Mouse (Mus musculus): ENCODE results near the gene Ntm.

The Ntm gene

DNA sequence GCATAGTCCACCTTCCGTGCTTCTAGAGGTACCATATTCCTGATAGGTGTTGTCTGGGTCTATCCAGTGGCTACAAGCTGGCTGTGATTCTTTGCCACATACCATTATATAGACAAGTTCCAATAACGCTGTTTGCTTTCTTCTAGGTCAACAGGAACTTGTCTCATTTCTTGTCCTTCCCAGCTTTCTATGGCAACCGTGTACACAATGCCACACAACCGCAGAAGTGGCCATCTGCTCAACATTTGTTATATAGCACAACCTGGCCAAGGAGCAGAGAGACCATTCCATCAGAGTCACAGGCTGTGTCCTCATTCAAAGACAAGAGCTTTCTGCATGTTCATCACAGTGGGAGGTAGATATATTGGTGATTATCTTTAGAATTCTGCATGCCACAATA, 404.0 kb downstream of the Ntm start:
- peak; percentile 68 for DNase-seq

GRCm38 (mm10) chr9:29550582-29550981, 412.4 kb downstream of the Ntm start:
- peak; percentile 97 for DNase-seq

GRCm38 (mm10) chr9:29550107-29550506, 412.8 kb downstream of the Ntm start:
- DNase-seq: peak; percentile 51

DNA sequence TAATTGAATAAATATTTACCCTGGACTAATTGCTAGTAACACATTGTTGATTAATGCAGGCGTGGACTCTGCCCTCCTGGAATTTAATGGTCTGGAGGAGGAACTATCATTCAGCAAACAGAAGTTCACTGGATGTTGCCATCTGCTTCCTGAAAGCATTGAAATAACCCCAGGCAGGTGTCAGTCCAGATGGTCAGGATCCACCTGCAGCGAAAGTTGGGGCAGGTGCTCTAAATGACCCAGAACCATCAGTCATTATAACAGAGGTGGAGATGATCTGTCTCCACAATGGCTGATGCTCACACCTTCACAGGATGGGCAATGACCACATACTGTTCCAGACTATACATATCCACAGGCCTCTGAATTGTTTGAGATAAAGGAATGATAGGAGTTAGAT, 426.5 kb downstream of the Ntm start:
- DNase-seq: no peak

- DNase-seq: no peak
Measured at GRCm38 (mm10) chr9:29534773-29535172, 428.2 kb downstream of the Ntm start.

- DNase-seq: no peak
Measured at GRCm38 (mm10) chr9:29534304-29534703, 428.6 kb downstream of the Ntm start.

DNA sequence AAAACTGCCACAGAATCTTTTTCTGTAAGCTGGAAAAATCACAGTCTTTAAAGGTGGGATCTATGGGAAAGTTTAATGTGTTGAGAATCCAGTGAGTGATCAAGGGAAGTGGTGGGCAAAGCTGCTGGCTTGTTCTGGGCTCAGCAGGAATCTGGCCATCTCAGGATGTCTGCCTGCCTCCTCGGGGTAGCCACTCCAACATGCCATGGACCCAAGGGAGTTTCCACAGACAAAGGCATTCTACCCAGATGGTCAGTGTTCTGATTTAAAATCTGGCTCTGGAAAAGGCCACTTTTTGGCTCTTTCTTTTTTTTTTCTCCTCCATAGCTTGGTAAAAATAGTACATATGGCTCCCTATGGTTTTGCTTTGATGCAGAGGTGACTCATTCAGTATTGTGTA, 429.4 kb downstream of the Ntm start:
- DNase-seq: no peak

DNA sequence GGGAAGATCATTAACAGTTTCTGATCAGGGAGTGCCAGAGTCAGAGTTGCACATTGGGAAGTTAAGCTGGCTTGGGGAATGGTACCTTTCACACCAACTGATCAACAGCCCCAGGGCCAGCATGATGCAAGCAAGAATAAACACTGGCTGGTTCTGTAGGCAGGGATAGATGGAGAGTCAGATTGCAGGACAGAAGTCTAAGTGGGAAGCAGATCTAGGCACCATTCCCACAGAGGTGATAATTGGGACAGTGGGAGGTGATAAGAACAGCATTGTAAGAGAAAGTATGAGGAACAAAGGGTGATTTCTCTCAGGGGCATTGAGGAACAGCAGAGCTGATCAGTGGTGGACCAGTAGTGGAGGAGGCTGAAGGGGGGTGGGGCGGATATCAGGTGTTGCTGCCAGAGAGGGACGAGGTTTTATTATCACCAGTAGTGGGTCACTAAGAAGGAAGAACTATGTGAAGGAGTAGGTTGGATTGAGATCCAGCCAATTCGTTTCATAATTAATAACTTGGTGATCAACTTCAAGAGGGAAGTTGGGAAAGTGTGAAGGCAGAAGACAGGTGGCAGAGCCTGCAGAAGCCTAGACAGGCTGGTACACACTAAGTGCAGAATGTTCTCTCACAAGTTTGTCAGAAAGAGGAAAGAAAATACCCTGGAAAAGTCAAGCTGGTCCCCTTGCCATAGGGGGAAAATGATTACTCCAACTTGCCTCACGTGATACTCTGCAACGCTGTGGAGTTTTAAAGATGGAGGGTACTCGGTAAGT, 431.6 kb downstream of the Ntm start:
- DNase-seq: no peak

GRCm38 (mm10) chr9:29524109-29524508, 438.8 kb downstream of the Ntm start:
- DNase-seq: peak; percentile 59

DNA sequence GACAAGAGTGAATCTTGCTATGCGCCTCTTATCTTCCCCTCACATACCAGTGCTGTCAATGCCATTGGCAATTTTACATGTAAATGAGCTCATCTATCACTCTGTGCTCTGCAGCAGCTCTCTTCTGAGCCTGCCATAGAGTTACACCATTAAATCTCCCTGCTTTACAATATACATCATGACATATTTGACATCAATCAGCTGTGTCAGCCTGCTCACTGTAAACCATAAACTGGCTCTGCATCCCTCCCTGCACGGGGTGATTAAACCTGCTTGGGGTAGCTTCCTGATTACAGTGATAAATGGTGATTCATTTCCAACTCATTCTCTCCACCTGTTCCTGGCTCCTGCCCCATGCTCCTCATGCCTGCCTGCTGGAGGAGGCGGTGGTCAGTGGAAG, 439.7 kb downstream of the Ntm start:
- peak; percentile 74 for DNase-seq

- DNase-seq: no peak
Measured at GRCm38 (mm10) chr9:29519181-29519580, 443.8 kb downstream of the Ntm start.

DNA sequence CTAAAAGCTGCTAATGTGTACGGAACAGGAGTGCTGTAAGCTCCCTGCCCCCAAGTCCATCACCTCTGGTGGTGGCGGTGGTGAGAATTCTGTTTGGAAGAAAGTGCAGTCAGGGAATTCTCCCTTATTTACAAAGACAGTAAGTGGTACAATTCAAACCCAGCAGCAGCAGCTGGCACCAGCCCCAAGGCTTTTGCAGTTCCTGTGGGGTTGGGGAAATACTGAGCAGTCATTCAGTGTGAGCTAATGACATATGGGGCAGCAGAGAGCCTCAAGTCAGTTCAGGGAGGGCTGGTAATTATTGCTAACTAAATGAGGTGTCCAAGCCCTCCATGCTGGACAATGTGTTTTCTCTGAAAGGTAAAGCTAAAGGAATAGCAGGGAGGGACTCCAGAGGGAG, 446.3 kb downstream of the Ntm start:
- DNase-seq: no peak

DNA sequence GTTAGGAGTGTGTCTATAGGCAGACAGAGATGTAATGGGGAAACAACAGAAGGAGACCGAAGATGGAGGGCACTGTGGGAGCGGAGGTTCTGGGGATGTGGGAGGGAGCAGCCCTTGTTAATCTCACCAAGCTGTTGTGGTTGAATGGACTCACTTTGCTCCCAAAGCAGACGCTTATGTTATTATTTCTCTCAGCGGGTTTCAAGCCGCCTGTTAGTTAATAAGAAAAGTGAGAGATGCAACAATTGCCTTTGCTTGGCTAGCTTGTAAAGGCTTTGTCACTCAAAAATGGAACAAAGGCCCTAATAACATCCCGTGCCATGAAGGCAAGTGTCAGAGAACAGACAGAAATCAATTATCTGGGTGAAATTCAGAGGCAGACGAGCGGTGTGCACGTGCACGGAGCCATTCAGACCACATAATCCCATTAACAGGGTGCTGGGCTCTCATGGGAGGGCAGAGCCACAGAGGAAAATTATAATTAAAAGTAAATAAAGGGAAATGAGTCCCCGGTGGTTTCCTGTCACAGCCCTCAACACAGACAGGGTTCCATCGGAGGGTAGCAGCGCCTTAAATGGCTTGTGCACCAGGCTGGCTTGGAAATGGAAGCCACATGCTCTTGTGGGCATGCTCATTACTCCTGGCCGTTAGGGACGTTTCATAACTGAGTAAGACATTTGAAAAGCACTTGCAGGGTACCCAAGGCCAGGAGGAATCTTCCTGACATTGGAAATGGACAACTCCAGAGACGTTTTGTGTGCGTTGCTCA, 448.2 kb downstream of the Ntm start:
- no peak for DNase-seq

DNA sequence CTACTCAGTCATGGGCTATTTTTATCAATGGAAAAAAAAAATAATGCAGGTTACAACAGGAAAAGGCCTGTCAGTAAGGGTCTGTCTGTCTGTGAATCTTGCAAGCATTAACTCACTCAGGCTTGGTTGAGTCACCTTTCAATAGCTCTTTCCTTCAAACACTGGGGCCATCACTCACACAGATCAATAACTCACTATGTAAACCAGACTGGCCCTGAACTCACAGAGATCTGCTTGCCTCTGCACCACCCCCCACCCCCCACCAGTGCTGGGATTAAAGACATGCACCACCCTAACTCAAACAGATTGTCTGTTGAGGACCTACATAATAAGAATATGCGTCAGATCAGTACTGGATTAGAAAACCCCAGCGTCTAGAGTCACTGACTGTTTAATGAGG, 466.9 kb downstream of the Ntm start:
- DNase-seq: no peak

DNA sequence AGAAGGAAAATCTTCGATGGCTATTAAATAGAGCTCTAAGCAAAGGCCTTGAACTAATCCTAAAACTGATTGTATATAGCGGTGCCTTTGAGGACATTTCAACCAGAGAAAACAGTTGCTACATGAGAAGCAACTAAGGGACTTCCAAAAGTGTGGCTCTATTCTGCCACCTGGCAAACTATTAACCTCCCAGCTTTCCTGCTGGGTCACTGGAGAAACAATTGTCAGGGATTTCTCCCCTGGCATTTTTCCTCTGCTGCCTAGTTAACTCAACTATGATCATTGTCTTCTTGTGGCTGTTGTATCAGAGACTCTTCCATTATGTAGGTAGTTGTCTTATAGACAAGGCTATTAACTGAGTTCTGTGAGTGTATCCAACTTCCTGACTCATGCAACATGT, 480.7 kb downstream of the Ntm start:
- peak; percentile 25 for DNase-seq

GRCm38 (mm10) chr9:29479051-29479450, 483.9 kb downstream of the Ntm start:
- no peak for DNase-seq

DNA sequence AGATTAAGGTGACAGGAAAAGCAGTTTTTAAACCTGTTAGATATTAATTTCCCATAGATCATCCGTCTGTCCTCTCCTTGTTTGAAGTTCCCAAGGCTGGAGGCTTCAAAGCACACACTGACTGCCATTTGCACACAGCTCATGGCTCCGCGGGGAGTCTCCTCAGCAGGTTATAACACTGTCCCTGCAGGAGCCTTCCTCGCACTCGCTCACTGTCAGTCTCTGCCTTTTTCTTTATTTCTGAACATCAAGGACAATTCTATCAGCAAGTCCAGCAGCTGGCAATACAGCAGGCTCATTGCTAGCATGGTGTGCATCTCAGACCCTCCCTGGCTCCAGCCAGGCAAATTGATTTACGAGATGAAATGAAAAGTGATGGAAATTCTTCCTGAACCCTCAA, 485.7 kb downstream of the Ntm start:
- no peak for DNase-seq

GRCm38 (mm10) chr9:29473418-29473817, 489.5 kb downstream of the Ntm start:
- DNase-seq: no peak

- DNase-seq: no peak
Measured at GRCm38 (mm10) chr9:29472226-29472625, 490.7 kb downstream of the Ntm start.

DNA sequence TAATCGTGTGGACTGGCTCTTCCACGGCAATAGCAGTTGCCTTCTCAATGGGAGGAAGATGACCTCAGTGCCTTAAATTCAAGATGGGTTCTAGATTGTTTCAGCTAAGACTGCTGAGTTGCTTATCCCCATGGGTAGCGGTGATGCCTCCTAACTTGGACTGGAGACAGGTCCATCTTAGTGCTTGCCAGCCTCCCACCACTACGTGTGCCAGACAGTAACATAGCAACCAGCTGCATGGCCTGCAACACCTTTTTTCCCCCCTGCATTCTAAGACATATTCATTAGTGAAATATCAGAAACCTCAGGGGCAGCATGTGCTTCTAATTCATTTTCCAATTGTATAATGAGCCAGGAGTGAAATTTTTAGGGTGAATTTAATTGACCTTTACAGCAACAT, 498.2 kb downstream of the Ntm start:
- DNase-seq: no peak

- no peak for DNase-seq
Measured at GRCm38 (mm10) chr9:29462970-29463593, 499.9 kb downstream of the Ntm start.

- peak; percentile 80 for DNase-seq
Measured at GRCm38 (mm10) chr9:29457976-29458572, 504.9 kb downstream of the Ntm start.

DNA sequence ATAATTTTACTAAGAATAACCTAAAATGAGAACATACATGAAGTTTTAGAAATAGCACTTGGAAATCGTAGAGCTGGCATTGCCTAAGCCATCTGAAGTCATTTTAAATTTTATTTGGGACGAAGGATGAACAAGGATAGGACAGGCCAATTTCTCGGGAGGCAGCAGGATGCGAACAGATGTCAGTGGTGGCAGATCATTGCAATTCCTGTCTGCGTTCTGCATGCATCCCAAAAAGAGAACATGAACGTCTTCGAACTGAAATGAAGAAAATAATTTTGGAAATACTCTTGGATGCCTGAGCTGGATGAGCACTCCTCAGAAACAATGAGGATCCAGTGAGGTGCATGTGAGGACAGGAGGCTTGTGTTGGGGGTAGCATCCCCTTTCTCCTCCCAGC, 506.9 kb downstream of the Ntm start:
- no peak for DNase-seq

- DNase-seq: no peak
Measured at GRCm38 (mm10) chr9:29451232-29451631, 511.7 kb downstream of the Ntm start.

All from cerebellum, adult 11 months (tissue).